Mouse (Mus musculus) embryo, embryonic 10 days (tissue): ENCODE data around the gene Slc9a1.

ENCODE experiments used
- DNase-seq: peaks from one replicate; pipeline ENCODE4 v3.0.0-alpha.2; 2015; ENCODE audit warnings: low spot score

Slc9a1 gene

DNA sequence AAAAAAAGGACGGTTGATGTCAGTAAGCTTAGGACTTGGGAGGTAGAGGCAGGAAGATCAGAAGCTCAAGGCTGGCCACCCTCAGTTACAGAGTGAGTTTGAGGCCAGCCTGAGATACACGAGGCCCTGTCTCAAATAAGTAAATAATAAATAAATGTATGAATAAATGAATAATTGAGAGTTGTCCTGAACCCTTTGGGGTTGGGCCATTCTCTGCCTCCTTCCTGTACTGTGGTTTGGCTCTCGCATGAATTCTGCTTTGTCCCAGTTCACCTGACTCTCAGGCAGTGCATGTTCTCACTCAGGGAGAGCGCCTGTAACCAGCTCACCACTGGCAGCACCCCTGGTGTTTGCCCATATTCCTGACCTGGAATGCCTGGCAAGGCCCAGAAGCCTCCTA lies 4.5 kb downstream of the Slc9a1 start:
- DNase-seq = no peak

DNA sequence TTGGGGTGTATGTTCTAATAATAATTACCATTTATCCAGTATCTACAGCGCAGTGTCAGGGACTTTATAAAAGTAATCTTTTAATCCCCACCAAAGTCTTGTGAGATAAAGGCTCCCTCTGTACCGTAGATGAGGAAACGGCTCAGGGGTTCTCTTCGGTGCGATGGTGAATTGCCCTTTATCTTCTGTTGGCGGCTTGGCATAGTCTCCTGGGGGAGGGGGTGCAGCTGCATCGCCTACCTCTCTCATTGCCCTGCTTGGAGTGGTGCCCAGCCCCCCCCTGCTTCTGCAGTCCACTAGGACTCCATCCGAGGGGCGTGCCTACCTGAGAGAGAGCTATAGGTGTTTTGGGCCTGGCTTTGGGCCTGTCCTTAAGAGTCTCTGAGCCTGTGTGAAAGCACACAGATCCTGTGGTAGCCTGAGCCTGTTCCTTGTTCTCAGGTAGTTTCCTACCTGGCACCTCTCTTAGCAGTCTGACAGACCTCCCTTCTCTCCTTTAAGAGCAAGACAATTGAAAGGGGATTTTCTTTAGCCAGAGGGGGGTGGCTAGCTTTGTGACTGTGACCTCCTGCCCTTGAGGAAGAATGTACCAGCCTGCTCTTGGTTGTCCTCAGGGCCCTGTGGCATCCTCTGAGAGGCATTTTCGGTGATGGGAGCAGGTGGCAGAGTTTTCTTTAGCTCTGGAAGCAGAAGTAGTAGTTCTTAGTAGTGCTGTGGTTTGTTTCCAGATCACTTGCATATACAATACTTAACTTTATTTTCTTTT lies 6.5 kb downstream of the Slc9a1 start:
- DNase-seq = no peak

DNA sequence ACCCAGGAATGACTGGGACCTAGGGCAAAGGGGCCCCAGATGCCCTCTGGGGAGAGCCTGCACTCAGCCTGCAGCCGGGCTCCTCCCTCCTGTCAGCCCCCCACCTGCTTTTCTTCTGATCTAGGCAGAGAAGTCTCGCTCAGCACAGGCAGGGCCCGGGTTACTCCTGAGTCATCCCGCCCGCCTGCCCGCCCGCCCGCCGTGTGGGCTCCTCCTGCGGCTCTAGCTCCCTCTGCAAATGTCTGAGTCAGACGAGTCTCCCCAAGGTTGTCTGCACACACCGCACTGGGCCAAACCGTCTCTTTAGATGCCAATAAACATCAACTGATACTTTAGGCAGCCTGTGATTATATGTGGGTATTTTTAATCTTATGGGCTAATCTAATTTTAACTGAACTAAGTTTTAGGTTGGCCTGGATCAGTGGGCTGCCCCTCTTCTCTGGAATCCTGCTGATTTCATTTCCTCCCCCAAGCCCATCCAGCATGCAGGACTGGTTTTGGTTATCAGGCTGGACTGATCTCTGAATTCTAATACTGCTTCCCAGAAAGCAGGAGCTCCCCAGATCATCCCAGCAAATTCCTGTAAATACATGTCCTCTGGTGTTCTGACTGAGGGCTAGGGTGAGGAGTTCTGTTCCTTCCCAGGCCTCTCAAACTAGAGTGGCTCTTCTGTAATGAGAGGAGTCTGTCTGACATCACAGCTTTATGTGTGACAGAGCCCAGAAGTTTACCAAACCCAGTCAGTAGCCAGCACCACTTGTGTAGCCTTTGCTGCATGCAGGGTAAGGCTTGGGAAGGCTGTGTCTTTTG lies 8.9 kb downstream of the Slc9a1 start:
- DNase-seq = peak; percentile 71

DNA sequence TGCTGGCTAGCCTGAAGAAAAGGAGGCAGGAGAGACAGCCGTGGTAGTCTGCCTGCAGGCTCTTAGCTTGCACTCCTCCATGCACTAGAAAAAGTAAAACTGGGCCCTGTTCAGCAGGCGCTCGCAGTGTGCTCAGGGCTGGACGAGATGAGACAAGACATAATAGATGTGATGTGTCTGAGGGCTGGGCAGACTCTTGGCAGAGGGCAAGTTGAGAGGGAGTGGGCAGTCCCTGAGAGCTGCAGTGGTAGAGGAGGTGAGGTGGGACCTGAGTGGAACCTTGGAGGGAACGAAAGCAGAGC lies 9.5 kb downstream of the Slc9a1 start:
- DNase-seq = no peak

DNA sequence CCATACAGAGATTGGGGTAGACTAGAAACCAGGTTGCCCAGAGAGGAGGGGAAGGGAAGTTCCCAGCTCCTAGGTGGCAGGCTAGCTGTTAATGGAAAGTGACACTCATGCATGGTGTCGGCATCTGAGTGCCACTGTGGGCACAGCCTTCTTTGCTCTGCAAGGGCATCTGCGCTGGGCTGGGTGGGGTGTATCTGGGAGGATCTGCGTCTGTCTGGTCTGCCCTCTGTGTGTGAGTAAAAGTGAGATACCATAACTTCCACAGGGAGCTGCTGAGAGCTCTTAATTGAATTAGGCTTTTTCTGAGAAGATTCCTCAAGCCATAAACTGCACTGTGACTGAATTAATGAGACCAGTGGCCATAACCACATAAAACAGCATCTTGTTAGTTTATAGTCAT lies 10.4 kb downstream of the Slc9a1 start:
- DNase-seq = no peak

DNA sequence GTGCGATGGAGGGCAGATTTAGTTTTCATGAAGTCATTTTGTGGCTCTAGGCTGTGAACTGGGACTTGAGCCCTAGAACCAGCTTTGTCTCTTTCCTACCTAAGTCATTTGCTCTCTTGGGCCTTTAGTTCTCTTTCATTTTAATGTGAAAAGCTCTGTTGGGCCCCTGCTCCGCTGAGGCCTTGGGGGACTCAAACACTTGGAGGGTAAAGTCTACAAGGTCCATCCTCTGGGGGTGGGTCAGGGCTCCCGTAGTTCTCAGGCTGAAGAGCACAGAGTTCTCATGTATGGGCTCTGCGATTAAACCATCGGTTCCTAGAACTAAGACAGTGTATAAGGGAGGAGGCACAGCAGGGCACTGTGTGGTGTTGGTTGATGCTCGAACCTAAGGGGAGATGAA lies 11.0 kb downstream of the Slc9a1 start:
- DNase-seq = no peak

DNA sequence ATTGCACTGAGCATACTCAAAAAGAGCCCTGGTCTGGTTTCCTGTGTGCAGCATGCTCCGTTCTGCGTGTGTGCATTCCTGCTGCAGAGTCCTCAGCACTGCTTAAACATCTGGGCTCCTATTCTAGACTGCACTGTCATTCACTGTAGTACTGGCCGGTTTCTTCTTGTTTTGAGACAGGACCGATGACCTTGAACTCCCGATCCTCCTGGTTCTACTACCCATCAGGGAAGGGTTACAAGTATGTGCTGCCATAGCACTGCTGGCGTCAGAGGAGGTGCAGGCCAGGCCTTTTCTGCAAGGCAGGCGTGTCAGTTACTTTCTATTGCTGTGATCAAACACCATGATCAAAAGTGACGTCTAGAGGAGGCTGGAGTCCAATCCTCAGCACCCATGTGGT lies 11.6 kb downstream of the Slc9a1 start:
- no peak for DNase-seq

DNA sequence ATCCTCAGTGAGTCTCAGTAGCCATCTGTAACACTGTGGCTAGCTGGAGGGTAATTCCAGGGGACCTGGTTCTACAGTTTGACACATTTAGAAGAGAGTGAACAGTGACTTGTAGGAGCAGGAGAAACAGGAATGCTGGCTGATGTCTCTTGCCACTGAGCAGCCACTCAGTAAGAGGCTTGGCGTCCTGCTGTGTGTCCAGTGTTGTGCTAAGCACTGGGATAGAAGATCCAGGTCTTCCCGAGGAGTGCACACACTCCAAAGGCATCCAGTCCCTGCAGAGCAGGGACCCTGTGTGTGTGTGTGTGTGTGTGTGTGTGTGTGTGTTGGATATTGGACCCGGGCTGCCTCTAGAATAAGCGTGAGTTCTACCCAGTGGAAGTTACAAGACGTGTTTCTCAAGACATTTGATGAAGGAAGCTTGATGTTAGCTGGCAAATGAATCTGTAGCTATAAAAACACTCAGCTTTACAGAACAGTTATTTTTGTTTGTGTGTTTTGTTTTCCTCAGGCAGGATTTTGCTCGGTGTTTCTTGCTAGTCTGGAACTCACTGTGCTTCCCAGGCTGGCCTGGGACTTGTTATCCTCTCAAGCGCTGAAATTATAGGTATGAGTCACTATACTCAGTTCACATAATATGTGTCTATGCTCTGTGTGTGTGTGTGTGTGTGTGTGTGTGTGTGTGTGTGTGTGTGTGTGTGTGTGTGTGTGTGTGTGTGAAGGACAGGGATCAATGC lies 16.7 kb downstream of the Slc9a1 start:
- no peak for DNase-seq

DNA sequence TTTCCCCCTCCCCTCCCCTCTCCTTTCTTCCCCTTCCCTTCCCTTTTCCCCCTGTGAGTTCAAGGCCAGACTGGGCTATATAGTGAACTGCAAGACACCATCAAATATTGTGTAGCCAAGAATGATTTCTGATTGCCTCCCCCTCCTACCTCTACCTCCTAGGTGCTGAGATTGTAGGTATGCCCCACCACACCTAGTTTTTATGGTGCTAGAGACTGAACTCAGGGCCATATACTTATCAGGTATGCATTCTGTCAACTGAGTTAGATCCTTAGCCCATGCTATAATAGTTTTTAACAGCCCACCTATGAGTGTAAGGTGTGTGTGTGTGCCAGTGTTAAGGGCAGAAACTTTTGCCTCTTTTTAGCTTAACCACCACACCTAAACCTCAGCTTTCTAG lies 17.5 kb downstream of the Slc9a1 start:
- no peak for DNase-seq

DNA sequence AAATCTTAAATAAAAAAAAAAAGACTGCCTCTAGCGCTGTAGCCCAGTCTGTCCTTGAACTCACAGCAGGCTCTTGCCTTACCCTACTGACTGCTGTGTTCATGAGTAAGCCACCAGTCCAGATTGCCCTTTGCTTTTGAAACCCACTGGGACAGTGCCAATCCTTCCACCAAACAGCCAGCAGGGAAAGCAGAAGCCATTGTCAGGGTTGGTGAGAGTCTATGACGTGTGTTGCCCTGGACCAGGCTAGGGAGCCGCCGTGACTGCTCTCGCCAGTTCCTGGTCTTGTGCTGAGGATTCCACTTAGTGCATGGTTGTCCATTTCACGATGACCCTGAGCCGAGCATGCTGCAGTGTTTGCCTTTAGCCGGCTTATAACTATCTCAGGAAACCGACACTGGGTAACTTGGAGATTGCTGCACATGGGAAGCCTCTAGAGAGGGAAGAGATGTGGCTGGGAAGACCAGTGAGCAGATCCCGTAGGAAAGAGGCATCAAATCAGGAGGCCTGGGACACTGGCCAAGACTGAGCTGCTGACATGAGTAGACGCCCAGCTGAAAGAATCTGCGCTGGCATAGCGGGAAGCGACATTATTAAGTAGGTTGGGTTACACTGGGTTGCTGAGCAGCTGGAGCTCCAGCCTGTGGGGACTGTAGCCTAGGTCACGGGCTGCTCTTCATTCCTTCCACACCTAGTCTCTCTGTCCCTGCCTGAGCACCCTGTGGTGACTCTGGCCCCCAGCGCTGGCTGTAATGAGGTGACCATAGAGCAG lies 19.5 kb downstream of the Slc9a1 start:
- no peak for DNase-seq

DNA sequence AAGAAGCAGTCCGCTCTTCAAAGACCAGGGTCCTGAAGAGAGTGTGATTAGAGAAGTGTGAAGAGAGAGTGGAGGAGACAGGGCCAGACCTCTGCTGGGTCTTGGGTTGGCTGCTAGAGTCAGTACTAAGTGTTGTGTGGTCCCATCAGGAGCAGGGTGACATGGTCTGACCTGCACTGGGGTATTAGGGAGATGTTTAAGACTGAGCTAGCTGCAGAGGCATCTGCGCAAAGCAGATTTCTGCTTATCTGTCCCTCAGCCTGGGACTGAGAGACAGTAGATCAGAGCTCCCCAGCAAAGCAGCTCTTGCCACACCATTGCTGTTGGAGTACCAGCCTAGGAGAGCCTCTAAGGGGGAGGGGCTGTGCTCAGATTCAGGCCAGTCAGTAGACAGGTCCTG lies 20.5 kb downstream of the Slc9a1 start:
- DNase-seq = no peak

DNA sequence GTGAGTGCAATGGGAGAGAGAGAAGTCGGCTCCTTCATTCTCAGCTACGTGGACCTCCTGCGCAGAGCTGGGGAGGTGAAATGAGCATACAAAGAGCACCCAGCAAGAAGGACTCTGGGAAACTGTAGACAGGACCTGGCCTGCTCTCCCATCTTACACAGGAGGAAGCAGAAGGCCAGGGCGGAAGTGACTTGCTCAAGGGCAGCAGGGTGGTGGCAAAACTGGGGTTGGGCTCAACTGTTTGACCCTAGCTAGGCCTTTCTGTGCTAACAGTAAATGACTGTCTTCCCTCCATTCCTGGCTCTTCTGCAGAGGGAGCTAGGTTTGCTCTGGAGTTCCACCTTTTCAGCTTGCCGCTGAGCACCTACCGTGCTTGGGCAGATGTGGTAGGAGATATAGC lies 21.1 kb downstream of the Slc9a1 start:
- DNase-seq = no peak

DNA sequence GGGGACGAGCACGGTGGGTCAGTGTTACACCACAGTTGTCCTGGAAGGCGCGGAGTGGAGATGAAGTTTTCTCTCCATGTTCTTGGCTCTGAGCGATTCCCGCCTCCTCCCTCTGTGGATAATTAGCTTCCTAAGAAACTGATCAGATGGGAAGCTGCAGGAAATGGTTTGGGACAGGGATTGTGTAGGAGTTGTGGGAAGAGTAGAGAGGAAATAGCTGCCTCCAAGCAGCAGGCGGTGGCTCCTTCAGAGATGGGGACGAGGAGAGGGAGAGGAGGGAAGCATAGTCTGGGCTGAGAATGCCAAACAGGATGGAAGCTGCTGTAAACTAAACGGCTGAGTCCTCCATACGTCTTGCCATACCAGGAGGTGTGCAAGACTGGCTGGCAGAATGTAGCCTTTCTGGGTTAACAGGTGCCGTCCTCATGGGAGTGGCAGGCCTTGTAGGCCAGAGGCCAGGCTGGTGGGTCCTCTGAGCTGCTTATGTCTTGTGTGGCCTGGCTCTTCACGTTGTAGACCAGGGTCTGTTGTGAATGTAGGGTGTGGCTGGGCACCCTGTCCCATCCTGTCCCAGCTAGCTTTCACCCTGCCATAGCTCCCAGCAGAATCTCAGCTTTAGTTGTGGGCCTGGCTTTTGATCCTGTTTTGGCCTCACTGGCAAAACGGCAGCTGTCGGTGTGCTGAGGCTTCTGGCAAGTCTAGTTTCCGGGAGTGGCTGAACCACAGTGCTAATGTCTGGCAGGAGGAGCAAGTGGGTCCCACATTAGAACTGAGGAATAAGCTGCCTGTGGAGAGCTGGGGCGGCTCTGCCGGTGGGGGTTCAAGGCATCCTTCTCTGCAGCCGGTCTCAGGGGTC lies 21.9 kb downstream of the Slc9a1 start:
- no peak for DNase-seq

DNA sequence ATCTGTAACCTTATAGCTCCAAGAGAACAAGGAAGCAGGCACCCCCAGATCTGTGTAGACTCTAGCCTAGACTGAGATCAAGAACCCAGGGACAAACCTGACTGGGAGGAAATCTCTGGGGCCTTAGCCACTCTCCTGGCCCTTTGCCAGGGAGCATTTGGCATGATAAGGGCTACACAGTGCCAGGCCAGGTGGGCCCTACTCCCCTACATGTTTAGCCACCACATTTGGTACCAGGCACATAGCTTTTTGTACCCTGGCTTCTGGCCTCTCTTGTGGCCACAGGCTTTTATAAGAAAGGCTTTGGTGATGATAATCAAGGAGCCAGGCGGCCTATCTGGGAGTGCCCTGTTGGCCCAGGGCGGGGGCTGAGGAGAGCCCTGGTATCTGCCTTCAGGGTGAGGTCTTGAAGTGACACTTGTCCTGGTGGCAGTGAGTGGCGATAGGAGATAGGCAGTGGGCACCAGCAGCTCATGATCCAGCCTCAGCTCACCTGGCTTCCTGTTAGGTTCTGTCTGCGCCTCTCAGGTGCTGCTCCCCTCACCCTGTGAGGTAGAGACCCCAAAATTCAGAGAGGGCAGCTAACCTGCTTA lies 25.6 kb downstream of the Slc9a1 start:
- no peak for DNase-seq

DNA sequence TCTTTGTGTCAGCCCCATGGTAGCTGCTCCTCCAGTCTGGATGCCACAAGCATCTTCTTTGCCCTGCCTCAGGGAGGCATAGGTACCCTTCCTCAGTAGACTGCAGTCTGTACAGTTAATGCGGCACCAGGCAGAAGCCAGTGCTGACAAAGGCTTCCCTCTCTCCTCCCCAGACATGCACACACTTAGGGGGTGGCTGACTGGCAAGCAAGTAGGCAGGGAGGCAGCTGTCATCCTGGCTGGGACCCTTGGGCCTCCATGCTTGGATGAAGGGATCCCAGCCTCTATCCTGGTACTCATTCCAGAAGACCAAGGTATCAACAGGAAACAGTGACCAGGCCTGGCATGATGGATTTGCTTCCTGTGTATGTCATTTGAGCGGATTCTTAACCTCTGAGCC lies 26.6 kb downstream of the Slc9a1 start:
- no peak for DNase-seq

DNA sequence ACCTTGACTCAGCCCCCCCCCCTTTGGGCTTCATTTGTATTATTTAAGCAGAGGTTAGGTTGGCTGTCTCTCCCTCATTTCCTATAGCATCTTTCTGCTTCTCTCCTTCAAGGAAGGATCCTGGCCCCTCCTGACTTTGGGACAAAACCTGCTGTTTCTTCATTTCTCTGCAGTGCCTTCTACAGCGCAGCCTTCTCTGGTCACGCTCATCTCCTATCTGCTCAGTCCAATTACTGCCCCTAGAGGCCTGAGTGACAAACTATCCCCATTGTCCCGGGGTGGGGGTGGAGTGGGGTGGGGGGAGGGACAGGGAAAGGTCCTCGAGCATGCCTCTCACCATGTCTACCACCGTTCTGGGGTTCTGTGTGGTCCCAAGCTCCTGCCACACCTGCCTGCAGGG lies 27.8 kb downstream of the Slc9a1 start:
- no peak for DNase-seq

DNA sequence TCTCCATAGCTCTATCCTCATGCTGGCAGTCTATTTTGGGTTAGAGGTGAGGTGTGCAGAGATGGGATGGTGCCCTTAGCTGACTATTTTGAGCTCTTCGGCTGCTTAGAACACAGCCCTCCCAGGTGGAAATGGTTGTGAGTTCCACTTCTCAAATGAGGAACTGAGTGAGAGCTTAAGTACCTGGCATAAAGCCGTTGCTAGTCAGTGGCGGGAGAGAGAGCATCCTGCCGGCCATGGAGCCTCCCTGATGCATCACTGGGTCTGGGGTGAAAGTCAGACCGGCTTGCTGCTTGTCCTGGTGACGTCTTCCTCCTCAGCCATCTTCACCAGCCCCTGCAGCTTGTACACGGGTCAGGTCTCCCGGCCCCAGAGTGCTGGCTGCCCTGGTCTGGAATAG lies 28.5 kb downstream of the Slc9a1 start:
- no peak for DNase-seq

DNA sequence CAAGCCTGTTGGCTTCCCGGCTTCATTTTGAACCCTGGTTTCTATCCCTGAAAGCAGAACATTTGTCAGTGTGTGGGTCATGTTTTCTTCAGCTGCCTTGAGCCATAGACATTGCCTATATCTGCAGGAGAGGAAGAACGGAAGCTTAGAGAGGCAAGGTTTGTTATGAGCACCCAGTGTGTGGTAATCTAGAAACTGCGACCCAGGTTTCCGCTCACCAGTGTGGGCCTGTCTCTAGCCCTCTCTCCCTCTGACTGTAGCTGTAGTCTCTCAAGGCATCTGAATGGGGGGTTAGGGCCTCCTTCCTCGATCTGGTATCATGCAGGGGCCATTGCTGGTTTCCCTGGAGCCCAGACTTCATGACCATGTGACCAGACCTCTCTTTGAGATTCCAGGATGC lies 29.1 kb downstream of the Slc9a1 start:
- no peak for DNase-seq

DNA sequence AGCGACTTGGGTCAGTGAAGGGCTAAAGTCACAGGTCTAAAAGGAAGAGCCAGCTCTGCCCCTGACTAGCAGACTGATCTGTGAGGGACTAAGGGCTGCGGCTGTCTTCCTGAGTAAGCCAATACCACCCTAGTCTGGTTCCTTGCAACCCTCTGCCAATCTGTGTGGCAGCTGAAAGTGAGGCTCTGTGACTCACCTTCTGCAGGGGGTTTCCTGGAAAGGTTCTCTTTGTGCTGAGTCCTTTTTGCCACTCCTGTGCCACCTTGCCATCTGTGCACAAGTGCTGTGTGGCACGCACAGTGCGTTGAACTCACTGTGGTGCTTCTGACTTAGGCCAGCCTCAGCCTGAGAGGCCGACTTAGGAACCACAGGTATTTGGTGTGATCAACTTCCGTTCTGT lies 30.0 kb downstream of the Slc9a1 start:
- no peak for DNase-seq

DNA sequence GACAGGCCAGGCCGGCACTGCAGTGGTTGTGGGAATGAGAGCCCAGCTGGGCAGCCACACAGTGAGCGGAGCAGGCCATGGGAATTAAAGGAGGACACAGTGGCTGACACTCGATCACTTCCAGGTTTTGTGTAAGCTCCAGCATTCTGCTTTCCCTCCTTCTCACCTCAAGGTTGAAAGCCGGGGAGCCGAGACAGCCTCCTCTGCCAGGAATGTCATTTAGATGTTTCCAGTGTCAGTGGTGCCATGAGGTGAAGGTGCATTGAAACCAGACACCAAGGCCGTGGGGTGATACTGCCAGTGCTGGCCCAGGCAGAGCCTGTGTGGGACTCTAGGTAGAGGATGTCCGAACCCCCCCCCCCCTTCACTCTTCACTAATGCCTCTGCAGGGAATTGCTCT lies 30.6 kb downstream of the Slc9a1 start:
- no peak for DNase-seq

DNA sequence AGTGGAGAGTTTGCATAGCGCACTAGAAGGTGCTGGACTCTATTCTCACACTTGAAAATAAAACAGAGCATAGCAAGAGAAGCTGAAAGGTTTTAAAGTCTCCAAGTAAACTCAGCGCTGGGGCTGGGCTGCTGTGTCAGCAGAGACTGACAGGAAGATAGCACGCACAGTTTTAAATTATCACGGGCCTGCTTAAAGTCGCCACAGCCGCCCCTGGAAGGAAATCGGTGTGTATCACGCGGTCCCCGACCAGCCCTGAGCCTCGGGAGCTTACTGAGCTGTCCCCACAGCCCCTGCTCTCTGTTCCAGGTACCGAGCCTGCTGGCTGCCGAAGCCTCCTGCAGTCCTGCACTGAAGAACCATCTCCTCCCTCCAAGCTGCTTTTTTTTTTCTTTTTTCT lies 32.5 kb downstream of the Slc9a1 start:
- no peak for DNase-seq
